Mouse (Mus musculus) retina, embryonic 14.5 days (tissue): ENCODE results near the gene Keap1.
"Not testable (repeated sequence)": the region's sequence is repeated elsewhere in the genome, so short reads cannot be mapped to it uniquely, and the experiment has no call there.

Source experiments
- DNase-seq: peaks from one replicate; pipeline ENCODE4 v3.0.0-alpha.2; 2015; ENCODE audit warnings: low spot score

Gene Keap1

GRCm38 (mm10) chr9:21195736-21196505 lies 43.2 kb downstream of the Keap1 start:
- DNase-seq = not testable (repeated sequence)

GRCm38 (mm10) chr9:21194787-21195493 lies 44.2 kb downstream of the Keap1 start:
- no peak for DNase-seq

- DNase-seq = no peak
Observed at GRCm38 (mm10) chr9:21193786-21194185, 45.4 kb downstream of the Keap1 start.

GRCm38 (mm10) chr9:21190670-21191069 lies 48.5 kb downstream of the Keap1 start:
- no peak for DNase-seq

- peak; percentile 42 for DNase-seq
Observed at GRCm38 (mm10) chr9:21189905-21190304, 49.3 kb downstream of the Keap1 start.

GRCm38 (mm10) chr9:21185436-21185835 lies 53.7 kb downstream of the Keap1 start:
- DNase-seq = no peak

- no peak for DNase-seq
Observed at GRCm38 (mm10) chr9:21184733-21185132, 54.4 kb downstream of the Keap1 start.

- no peak for DNase-seq
Observed at GRCm38 (mm10) chr9:21183905-21184413, 55.2 kb downstream of the Keap1 start.

GRCm38 (mm10) chr9:21183421-21183820 lies 55.7 kb downstream of the Keap1 start:
- no peak for DNase-seq

- peak; percentile 43 for DNase-seq
Observed at GRCm38 (mm10) chr9:21181421-21182220, 57.5 kb downstream of the Keap1 start.

GRCm38 (mm10) chr9:21180841-21181240 lies 58.3 kb downstream of the Keap1 start:
- no peak for DNase-seq

- no peak for DNase-seq
Observed at GRCm38 (mm10) chr9:21180402-21180801, 58.8 kb downstream of the Keap1 start.
